In genomic region chr3:129658776-129659175, GRCm38 (mm10) we compare ENCODE assay signal across 15 mouse cellular contexts.
A peak's percentile ranks its signal among the peaks of the same experiment; 100 is the strongest.
DNase-seq lines count a peak whose midpoint lies in the region; ATAC-seq lines count a peak whose summit lies in the region.
"Had no signal": no experiment of that assay in that cellular context is flagged by ENCODE, and none has a peak within 500 bp of the region (broad histone marks: within the 10 kb centered on the region; RNA-seq: fewer than 3 reads in every experiment).

No protein-coding gene starts in this region.

- ATAC-seq in granulocyte monocyte progenitor cell, adult 5-6 weeks (replicated peaks; ENCODE audit: poor library complexity, severe bottlenecking) = peak; percentile 97
- ATAC-seq in intestine, embryonic 16.5 days = no peak
- ATAC-seq: hindbrain, embryonic 16.5 days; Patski had no signal

- DNase-seq in CD4-positive helper T cell, adult 2 months (ENCODE audit: low read depth, low spot score) = peak; percentile 83
- peak; percentile 86 for DNase-seq in naive thymus-derived CD4-positive, alpha-beta T cell, adult 2 months (ENCODE audit: low read depth)
- peak; percentile 47 for DNase-seq in thymus, postnatal 0 days (ENCODE audit: low spot score)
- DNase-seq in layer of hippocampus, postnatal 36 days = no peak
- DNase-seq in embryo, embryonic 10.5 days (ENCODE audit: low spot score) = no peak
- DNase-seq in right cerebral cortex, postnatal 10 days (ENCODE audit: low spot score in 2 of 2) = no peak
- DNase-seq: adrenal gland, adult 8-10 months; cerebellum, adult 9-11 months; kidney, adult 9 months; lung, embryonic 14.5 days; right cerebral cortex, postnatal 14 days had no signal

- H3K9ac ChIP-seq in intestine, embryonic 16.5 days (ENCODE audit: low read depth, low read length) = no peak overlapping the region
- H3K9ac ChIP-seq: lung, embryonic 14.5 days had no signal

- H3K27ac ChIP-seq in intestine, embryonic 16.5 days (ENCODE audit: low read length) = no peak overlapping the region

- H3K36me3 ChIP-seq in intestine, embryonic 16.5 days (ENCODE audit: control insufficient read depth, insufficient read depth, low read length) = no peaks in the 10 kb centered on the region

- no peaks in the 10 kb centered on the region for H3K4me1 ChIP-seq in intestine, embryonic 16.5 days (ENCODE audit: control insufficient read depth, insufficient read depth, low read length)

- H3K9me3 ChIP-seq in intestine, embryonic 16.5 days (ENCODE audit: control insufficient read depth, low read length) = no peaks in the 10 kb centered on the region

- no peak overlapping the region for H3K4me2 ChIP-seq in intestine, embryonic 16.5 days (ENCODE audit: low read depth, low read length)
- H3K4me2 ChIP-seq: lung, embryonic 14.5 days had no signal

- no peaks in the 10 kb centered on the region for H3K27me3 ChIP-seq in intestine, embryonic 16.5 days (replicated peaks; ENCODE audit: control insufficient read depth, insufficient read depth, low read length)
- H3K27me3 ChIP-seq: Patski had no signal

- H3K4me3 ChIP-seq in intestine, embryonic 16.5 days (ENCODE audit: low read length) = no peak overlapping the region

- 92% methylated on average over 7 of the region's 7 CpGs for WGBS in intestine, embryonic 16.5 days

Comparison
In these comparisons a context has a peak if more than half of its experiments do, and no peak if none do; other contexts are left out.
1. DNase-seq: peak in CD4-positive helper T cell, adult 2 months (single experiment), naive thymus-derived CD4-positive, alpha-beta T cell, adult 2 months (single experiment) and thymus, postnatal 0 days (single experiment); none in layer of hippocampus, postnatal 36 days (0 of 2), embryo, embryonic 10.5 days (single experiment) and right cerebral cortex, postnatal 10 days (0 of 2).